Mouse (Mus musculus) megakaryocyte-erythroid progenitor cell, adult 5-6 weeks (primary cell): ENCODE measurements around the gene Cdk20. TPM values are rescaled to one million over a fixed set of nuclear protein-coding genes. Genes with fewer than 3 reads are reported as not detected.

Experiments
- ATAC-seq: replicated peaks from 2 replicates; pipeline ENCODE4 v1.8.0; 2016; ENCODE audit warnings: mild to moderate bottlenecking, inconsistent platforms; ENCODE audit not compliant: severe bottlenecking, poor library complexity, low FRiP score, low TSS enrichment
- total RNA-seq, 2 experiments: library from RNA; stranded (forward) in 1 of 2; stranded (reverse) in 1 of 2; fragments of 200-1000, 215-1000 nt in 1 of 2; fragments of >200 nt in 1 of 2; fragmentation: Nextera tagmentation in 1 of 2; gene quantifications; 2 replicates each; pipeline ENCODE4 v1.2.3; 2014 to 2017

Gene Cdk20
- total RNA-seq, 2 experiments from 2014 or later = 4.4 to 6.8 TPM

DNA sequence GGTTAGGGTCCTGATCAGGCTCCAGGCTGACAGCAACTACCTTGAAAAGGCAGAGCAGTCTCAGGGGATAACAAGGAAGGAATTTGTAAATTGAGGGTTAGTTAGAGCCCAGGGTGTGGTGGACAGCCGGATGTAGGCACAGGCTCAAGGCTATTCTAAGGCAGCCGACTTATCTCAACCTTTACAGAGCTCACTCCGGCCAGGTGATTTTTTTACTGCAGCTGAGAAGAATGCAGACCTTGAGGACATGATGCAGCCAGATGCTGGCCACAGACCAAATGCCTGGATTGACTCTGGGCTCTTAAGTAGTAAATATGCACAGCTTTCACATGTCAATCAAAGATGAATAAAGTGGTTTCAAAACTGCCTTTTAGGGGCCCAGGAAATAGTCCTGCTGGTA lies 10.7 kb upstream of the Cdk20 start:
- ATAC-seq = no peak

DNA sequence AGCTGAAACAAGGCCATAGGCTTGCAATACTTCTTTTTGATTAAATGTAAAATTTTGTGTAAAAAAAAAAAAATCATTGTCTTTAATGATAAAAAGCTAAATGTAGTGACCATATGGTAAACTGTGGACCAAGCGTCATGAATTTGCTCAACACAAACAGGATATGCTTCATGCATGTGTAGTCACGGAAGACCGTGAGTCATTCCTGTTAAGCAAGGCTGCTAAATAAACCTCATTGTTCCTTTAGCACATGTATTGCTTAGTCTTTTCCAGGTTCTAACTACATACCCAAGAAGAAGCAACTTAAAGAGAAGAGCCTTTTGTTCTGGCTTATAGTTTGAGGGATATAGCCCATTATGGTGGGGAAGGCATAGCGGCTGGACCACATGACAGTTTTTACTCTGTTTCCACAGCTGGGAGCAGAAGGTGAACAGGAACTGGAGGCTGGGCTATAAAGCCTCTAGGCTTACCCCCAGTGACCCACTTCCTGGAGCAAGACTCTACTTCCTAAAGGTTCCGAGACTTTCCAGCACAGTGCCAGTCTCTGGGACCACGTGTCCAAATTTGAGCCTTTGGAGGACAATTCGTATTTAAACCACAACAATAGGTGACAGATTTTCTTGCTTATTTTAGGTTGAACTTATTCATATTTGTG lies 10.0 kb upstream of the Cdk20 start:
- no peak for ATAC-seq

DNA sequence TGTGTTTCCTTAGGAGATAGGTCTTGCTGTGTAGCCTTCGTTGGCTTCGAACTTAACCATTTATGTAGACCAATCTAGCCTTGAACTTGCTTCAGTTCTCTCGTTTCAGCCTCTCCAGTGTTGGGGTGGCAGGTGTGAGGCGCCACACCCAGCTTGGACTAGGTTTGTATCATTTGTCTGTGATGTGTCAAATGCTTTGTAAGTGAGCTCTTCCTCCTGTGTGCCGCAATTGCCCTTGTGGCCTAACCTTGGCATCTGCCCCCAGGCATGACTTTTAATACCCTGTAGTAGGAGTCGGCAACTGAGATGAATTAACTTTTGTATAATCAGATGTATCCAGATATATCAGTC lies 9.5 kb upstream of the Cdk20 start:
- ATAC-seq = no peak

DNA sequence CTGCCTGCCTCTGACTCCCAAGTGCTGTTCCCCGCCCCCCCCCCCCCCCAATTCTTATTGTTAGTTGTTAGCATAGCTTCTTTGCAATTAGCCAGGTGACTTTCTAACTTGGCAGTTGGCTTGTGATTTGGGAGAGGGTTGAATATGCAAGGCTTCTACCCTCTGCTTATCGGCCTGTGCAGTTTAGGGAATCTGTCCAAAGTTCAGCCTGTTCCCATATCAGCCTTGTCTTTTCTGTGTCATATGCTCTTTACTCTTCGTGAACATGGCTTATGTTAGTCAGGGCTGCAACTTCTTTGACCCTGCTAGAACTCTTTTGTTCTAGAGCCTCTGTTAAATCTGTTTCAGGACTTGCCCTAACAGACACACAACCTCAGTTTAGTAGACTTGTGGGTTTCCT lies 7.8 kb upstream of the Cdk20 start:
- ATAC-seq = peak; percentile 65; the same call in 1 of the 2 replicates

DNA sequence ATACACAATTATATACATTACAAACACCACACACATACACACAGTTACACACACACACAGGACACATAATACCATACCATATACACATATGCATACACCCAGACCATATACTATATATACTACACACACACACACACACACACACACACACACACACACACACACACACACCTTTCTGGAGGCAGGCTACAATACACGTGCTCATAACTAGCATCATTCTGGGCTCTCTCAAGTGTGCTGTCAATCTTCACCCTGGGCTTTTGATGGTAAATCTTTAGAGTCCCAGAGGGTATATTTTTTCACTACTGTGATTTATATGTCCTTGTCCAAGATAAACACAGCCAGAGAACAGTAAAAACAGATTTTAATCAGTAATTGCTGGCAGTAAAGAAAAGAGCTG lies 6.8 kb upstream of the Cdk20 start:
- ATAC-seq = no peak

DNA sequence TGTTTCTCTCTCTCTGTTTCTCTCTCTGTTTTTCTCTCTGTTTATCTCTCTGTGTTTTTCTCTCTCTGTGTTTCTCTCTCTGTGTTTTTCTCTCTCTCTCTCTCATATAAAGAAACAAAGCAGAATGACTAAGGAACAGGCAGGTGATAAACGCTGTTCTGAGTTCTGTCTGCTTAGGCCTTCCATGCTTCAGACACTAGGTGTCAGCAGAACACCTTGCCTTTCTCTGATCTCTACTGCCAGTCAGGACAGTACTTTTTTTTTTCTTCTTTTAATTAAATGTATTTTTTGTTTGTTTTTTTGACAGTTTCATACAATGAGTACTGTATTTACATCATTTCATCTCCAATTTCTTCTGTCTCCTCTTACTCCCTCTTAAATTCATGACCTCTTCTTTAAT lies 2.8 kb upstream of the Cdk20 start:
- no peak for ATAC-seq

DNA sequence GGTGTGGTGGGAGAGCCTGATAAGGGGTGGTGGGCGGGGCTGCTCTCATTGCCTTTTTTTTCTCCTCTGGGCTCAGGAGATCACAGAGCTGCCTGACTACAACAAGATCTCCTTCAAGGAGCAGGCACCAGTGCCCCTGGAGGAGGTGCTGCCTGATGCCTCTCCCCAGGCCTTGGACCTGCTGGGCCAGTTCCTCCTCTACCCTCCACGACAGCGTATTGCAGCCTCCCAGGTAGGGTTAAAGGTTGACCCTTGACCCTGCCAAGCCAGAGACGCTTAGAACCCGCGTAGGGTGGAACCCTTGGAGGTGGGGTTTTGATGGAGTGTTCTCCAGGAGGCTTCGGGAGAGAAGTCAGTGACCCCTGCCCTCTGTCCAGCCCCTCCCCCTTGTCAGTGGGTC lies 5.7 kb downstream of the Cdk20 start:
- no peak for ATAC-seq

DNA sequence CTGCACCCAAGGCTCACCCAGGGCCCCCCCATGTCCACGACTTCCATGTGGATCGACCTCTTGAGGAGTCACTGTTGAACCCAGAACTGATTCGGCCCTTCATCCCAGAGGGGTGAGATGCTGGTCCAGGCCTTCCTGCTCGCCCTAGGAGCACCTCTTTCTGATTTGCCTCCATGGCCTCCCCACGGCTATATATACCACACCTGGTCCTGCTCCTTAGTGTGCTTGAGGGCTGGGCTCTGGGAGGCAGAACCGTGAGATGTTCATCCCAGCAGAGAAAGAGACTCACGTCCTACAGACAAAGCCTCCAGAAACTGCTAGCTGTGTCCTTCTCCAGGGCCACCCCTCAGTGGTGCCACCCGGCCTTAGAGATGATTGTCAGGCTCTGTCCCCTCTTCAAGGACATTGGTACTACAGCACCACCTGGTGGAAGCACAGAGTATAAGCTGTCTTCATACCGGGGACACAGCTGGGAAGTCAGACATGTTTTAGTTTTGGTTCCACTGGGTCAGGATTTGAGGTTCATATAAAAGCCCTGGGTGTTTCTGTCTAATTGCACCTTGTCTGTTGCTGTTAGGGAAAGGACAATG lies 6.8 kb downstream of the Cdk20 start:
- peak; percentile 85 for ATAC-seq

DNA sequence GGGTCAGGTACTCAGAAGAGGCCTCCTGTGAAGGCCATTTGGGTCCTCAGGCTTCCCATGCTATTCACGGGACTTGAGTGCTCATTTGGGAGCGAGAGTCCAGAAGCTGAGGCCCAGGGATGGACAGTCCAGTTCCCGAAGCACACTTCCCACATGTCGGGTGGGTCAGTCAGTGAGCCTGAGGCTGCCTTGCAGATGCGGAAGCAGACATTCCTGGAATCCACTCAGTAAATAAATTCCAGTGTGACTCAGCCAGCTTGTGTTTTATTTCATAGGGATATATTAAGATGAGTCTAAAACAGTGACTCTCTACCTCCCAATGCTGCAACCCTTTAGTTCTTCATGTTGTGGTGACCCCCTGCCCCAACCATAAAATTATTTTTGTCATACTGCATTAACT lies 7.4 kb downstream of the Cdk20 start:
- no peak for ATAC-seq

DNA sequence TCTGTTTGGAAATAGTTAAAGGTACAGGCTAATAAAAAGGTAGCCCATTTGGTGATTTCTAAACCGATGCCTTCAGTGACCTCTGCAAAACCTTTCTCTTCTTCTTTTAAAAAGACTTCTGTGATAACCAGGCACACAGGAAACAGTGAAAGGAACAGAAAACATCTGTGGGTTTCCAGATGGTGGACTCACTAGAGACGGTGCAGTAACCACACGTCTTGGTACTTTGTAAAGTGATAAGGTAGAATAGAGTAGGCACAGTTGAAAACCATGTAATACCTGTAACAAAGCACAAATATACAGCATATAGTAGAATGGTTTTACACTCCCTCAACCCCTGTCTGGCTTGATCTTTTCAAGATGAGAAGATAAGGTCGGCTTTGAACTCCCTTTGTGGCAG lies 8.5 kb downstream of the Cdk20 start:
- ATAC-seq = 0 out of 2 replicates have a peak, but pooled peaks have one; percentile 36

DNA sequence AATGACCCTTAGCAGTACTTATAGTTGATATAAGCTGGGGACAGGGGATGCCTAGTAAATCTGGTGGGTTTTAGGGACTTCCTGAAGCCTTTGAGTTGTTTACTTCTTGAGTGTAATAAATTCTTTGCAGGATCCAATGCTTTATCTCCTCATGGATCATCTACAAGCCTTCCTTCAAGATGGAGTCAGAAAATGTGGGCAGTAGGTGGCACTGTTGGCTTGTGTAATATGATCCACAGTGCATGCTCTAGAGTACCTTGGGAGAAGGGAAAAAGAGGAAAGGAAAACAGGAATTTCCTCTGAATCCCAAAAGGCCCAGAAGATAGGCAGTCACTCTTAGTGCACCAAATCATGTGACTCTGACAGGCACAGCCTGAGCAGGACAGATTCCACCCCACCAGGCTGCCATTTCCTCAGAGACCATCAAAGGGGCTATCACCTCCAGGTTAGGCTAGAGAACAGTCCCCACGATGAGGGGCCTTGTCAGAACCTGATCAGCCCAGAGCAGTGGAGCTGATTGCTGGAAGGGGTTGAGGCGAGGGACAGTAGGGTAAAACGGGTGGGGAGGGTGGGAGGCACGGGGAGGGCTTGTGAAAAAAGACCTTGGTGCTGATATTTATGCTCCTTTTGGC lies 11.3 kb downstream of the Cdk20 start:
- ATAC-seq = no peak

DNA sequence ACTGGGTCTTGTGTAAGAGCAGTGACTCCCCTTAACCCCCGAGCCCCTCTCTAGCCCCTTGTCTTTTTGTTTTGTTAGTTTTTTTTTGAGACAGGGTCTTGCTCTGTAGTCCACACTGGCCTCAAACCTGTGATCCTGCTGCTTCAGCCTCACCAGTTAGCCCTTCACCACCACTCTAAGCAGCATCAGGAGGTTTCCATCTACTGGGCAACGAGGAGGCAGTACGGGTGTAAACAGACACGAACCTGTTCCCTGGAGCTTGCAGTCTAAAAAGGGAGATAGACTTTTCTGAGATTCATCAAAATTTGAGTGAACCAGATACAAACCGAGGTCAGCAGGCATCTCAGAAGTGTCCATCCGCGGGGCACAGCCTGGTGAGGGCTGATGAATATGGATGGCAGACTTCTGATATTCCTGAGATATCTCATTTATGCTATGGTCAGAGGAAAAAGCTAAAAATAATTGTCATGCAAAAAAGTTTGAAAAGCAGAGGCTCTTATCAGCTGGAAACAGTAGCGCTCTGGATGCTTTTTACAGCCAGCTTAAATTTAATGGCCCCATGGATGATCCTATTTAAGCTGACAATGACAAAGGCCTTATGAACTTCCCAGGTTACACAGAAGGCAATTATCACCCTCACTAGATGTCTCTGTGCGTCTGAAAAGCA lies 13.3 kb downstream of the Cdk20 start:
- ATAC-seq = no peak; the same call in 1 of the 2 replicates

DNA sequence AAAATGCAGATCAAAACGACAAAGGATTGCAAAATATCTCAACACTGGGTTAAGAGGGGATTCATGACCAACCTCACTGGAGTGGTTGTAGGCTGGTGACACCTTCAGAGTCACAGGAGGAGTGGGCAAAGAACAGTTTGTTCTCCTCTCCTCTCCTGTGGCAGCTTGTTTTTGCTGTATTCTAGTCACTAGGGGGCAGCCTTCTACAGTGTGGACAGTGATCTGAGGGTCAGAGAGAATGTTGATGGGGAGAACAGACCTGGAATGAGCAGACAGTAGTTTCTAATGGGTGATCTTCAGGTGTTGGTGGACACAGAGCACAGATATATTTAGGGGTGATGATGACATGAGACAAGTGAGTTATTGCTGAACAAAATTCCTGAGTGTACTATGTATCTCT lies 15.8 kb downstream of the Cdk20 start:
- peak; percentile 48; the same call in 1 of the 2 replicates for ATAC-seq

DNA sequence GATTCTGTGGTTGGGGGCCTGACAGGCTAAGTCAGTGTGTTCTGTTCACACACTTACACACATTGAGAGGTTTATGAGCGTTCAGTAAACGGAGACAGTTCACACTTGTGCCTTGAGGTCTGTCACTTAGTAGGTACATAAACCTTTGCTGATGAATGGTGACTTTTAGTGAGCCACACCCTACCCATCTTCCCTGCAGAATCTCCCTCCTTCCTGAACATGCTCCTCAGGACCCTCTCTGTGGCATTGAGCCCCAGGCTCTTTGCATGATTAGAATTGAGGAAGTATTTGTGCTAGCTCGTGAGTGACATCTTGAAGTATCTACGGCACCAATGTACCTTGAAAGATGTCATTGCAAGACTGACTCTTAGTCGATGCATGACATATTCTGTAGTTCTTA lies 16.6 kb downstream of the Cdk20 start:
- no peak for ATAC-seq

DNA sequence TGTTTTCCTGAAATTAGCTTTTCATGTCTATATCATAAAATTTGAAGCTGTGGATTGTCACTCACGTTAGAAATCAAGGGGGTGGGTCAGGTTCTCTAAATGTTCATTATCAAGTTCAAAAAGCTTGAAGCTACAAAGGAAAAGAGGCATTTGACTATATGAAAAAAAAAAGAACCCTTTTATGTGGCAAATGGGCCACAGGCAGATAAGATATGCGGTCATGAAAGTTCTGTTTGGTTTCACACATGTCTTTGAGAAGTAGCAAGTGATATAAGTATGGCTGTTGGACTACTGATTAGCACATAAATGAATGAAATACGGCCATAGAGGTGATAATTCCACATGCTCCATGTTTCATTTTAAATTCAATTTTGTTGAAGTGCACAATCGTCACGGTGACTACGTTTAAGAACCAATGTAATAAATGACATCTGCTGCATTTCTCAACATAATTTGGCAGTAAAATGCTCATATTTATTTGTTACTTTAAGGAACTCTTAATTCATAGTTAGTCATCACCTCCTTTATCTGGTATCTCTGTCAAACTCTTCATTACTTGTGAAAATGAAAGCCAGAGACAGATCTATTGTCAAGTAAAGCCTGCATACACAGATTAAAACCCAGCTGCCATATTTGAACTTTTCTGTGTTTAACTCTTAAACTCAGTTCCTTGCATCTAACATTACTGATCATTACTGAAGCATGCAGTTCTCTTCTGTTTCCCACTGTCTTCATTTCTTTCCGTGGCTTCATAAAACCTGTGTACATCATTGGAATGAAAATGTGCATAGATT lies 18.1 kb downstream of the Cdk20 start:
- peak; percentile 93 for ATAC-seq

DNA sequence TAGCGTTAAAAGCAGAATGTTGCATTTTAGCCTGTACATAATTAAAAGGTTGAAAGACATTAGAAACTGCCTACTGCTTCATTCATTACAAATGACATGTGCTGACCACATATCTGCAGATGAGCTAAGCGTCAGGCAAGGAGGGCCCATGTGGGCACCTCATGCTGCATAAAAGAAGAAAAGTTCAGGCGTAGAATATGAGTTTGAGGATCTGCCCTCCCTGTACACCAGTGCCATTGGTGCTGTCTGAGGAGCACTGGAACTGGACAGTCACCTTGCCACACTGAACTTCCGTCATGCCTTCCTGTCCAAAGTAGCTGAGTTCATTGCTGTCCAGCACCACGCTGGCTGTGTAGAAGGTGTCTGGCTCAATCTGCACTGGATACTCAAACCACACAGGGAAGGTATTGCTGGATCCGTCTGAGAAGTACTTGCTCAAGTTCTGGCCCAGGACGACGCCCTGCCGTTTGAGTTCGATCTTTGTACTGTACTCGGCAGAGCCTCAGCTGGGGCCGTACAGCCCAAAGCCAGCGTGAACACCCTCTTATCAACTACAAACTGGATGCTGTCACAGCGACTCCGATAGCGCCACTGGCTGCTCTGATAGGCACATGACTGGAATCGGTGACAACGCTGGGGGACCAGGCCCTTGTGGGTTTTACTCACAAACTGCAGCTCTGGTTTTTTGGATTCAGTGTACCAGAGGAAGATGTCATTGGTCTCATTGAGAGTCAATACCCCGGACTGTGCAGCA lies 25.3 kb downstream of the Cdk20 start:
- peak; percentile 81 for ATAC-seq

DNA sequence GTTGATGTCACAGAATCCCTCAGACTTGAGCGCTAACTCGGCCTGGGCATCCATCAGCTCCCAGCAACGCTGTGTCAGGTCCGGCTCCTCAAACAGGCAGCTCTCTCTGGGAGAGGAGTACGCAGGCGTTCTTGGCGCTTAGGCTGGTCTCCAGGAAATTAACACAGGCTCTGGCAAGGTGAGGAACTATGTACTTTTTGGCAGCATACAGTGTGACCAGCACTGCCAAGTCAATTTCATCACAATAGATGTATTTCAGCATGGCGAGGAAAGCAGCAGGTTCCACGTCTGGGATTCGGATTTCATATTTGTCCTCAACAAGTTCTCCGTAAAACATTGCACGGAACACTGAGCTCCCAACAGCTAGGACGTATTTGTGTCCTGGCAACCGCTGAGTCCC lies 26.1 kb downstream of the Cdk20 start:
- no peak for ATAC-seq

DNA sequence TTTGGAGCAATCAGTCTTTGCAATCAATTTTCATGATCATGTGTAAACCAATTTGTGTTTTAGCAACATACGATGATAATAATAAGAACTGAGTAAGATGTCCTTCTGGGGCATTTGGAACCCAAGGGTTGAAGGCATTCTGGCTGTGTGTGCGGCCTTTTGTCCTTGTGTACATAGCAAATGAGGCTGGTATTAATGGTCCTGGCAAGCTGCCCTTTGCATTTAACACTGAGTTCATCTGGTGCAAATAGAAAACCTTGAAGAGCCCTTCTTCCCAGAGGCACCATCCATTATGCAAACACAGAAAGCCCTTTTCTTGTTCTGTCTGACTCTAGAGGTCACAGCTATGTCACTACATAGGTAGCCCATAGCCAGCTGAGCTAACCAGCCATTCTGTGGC lies 30.5 kb downstream of the Cdk20 start:
- no peak for ATAC-seq

DNA sequence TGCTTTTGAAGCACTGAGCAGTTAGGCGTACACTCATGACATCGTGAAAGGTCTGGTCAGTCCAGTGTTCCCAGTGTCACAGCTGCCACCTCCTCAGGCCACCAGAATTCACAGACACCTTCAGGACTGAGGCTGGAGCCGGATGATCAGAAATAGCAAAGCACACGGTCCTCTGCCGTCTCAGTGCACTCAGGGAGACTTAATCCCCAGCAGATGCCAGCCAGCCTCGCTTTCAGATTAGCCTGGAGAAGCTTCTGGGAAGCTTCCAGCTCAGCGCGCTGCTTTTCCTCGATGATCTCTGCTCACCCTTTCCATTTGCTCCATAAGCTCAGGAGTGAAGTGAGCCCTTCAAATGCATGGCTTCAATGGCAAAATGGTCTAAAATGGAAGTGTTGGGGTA lies 33.1 kb downstream of the Cdk20 start:
- ATAC-seq = no peak
